9 mouse cellular contexts compared by ENCODE assay signal in genomic region chr8:110196678-110197077, GRCm38 (mm10). TPM values are rescaled to one million over a fixed set of nuclear protein-coding genes. Genes with fewer than 3 reads are reported as not detected.
DNase-seq lines count a peak whose midpoint lies in the region; ATAC-seq and TF ChIP-seq lines count a peak whose summit lies in the region.
"Had no signal": no experiment of that assay in that cellular context is flagged by ENCODE, and none has a peak within 500 bp of the region (broad histone marks: within the 10 kb centered on the region; RNA-seq: fewer than 3 reads in every experiment).

No protein-coding gene starts in this region.

- WGBS in heart, embryonic 10.5 days, result under 1% methylated on average over 5 of the region's 5 CpGs
- 4% methylated on average over 5 of the region's 5 CpGs for WGBS in heart, embryonic 11.5 days (ENCODE audit: insufficient replicate concordance)
- 2% methylated on average over 5 of the region's 5 CpGs for WGBS in lung, postnatal 0 days

- no peak overlapping the region for H3K4me2 ChIP-seq in heart, embryonic 11.5 days
- H3K4me2 ChIP-seq in lung, postnatal 0 days (replicated peaks; ENCODE audit: low read depth, low read length), result no peak overlapping the region
- H3K4me2 ChIP-seq: hindbrain, embryonic 15.5 days had no signal

- no peak for TF ChIP-seq POLR2A in MEL (IDR thresholded peaks at IDR 0.05; ENCODE audit: control insufficient read depth in 1 of 2, insufficient read depth in 1 of 2, low read depth in 1 of 2, low read length in 2 of 2, poor library complexity in 1 of 2)

- H3K9me3 ChIP-seq in heart, embryonic 10.5 days, result no peaks in the 10 kb centered on the region
- no peaks in the 10 kb centered on the region for H3K9me3 ChIP-seq in heart, embryonic 11.5 days (replicated peaks; ENCODE audit: control insufficient read depth, low read length)
- H3K9me3 ChIP-seq in MEL (replicated peaks; ENCODE audit: insufficient read depth, low read length), result no peaks in the 10 kb centered on the region
- no peaks in the 10 kb centered on the region for H3K9me3 ChIP-seq in lung, postnatal 0 days (ENCODE audit: low read length)
- H3K9me3 ChIP-seq: hindbrain, embryonic 15.5 days had no signal

- H3K4me3 ChIP-seq in heart, embryonic 10.5 days, result no peak overlapping the region
- H3K4me3 ChIP-seq in heart, embryonic 11.5 days (ENCODE audit: low read depth, low read length), result no peak overlapping the region
- H3K4me3 ChIP-seq in MEL (ENCODE audit: control insufficient read depth in 1 of 2, insufficient read depth in 1 of 2, low read depth in 2 of 2, low read length in 2 of 2), result no peak overlapping the region
- H3K4me3 ChIP-seq in lung, postnatal 0 days (ENCODE audit: low read depth, low read length), result no peak overlapping the region
- H3K4me3 ChIP-seq: hindbrain, embryonic 15.5 days had no signal

- H3K79me2 ChIP-seq in MEL (ENCODE audit: control insufficient read depth, insufficient read depth, low read length, poor library complexity), result no peaks in the 10 kb centered on the region

- ATAC-seq in heart, embryonic 11.5 days (replicated peaks; ENCODE audit: insufficient number of reproducible peaks, low FRiP score, low TSS enrichment), result no peak
- ATAC-seq in lung, postnatal 0 days, result peak; percentile 35; the same call in 1 of the 2 replicates
- no peak for ATAC-seq in megakaryocyte, adult 5-6 weeks (ENCODE audit: poor library complexity, severe bottlenecking)

- H3K27ac ChIP-seq in heart, embryonic 10.5 days, result no peak overlapping the region
- H3K27ac ChIP-seq in heart, embryonic 11.5 days (ENCODE audit: low read depth, low read length), result no peak overlapping the region
- no peak overlapping the region for H3K27ac ChIP-seq in MEL (ENCODE audit: control insufficient read depth, low read depth, low read length)
- H3K27ac ChIP-seq in lung, postnatal 0 days (ENCODE audit: low read length), result no peak overlapping the region
- H3K27ac ChIP-seq: hindbrain, embryonic 15.5 days had no signal

- no peaks in the 10 kb centered on the region for H3K36me3 ChIP-seq in heart, embryonic 10.5 days
- no peaks in the 10 kb centered on the region for H3K36me3 ChIP-seq in heart, embryonic 11.5 days (ENCODE audit: control insufficient read depth, insufficient read depth, low read length)
- no peaks in the 10 kb centered on the region for H3K36me3 ChIP-seq in MEL (ENCODE audit: control insufficient read depth in 1 of 2, insufficient read depth in 2 of 2, low read length in 2 of 2)
- no peaks in the 10 kb centered on the region for H3K36me3 ChIP-seq in lung, postnatal 0 days (ENCODE audit: insufficient read depth, low read length)
- H3K36me3 ChIP-seq: hindbrain, embryonic 15.5 days had no signal

- H3K27me3 ChIP-seq in heart, embryonic 10.5 days (ENCODE audit: insufficient read depth, poor library complexity, severe bottlenecking), result no peaks in the 10 kb centered on the region
- no peaks in the 10 kb centered on the region for H3K27me3 ChIP-seq in heart, embryonic 11.5 days (ENCODE audit: control insufficient read depth, insufficient read depth, low read length)
- H3K27me3 ChIP-seq in MEL (ENCODE audit: control insufficient read depth in 1 of 2, insufficient read depth in 2 of 2, low read length in 2 of 2), result no peaks in the 10 kb centered on the region
- no peaks in the 10 kb centered on the region for H3K27me3 ChIP-seq in lung, postnatal 0 days (replicated peaks; ENCODE audit: insufficient read depth, low read length)
- H3K27me3 ChIP-seq: hindbrain, embryonic 15.5 days had no signal

- peak; percentile 80 for DNase-seq in heart, embryonic 10.5 days (ENCODE audit: low spot score)
- peak; percentile 62 for DNase-seq in MEL (ENCODE audit: low read depth, low spot score)
- peak; percentile 59 for DNase-seq in embryo, embryonic 9.5 days (ENCODE audit: extremely low spot score)
- peak; percentile 80 for DNase-seq in lung, postnatal 0 days (ENCODE audit: low spot score)
- DNase-seq in urinary bladder, postnatal 36 days (ENCODE audit: low spot score in 2 of 2), result peak; percentile 20 to 21
- DNase-seq in T-cell, adult 2 months (ENCODE audit: low spot score), result no peak

- TF ChIP-seq RAD21 in MEL (IDR thresholded peaks at IDR 0.05; ENCODE audit: low read depth, low read length), result no peak

- no peak for TF ChIP-seq CTCF in MEL (IDR thresholded peaks at IDR 0.05 in 2 of 3, conservative IDR thresholded peaks at IDR 0.05 in 1 of 3; ENCODE audit: control insufficient read depth in 1 of 3, insufficient read depth in 1 of 3, low read depth in 2 of 3, low read length in 3 of 3, poor library complexity in 1 of 3, severe bottlenecking in 1 of 3)
- no peak for TF ChIP-seq CTCF in lung, postnatal 0 days (IDR thresholded peaks at IDR 0.05)

- no peak for TF ChIP-seq EP300 in MEL (IDR thresholded peaks at IDR 0.05; ENCODE audit: low read depth in 1 of 2, low read length in 2 of 2)
- TF ChIP-seq EP300 in lung, postnatal 0 days (IDR thresholded peaks at IDR 0.05), result no peak

- no peak overlapping the region for H3K9ac ChIP-seq in heart, embryonic 11.5 days (ENCODE audit: low read depth, low read length)
- no peak overlapping the region for H3K9ac ChIP-seq in MEL (ENCODE audit: control insufficient read depth, low read depth, low read length, poor library complexity, severe bottlenecking)
- no peak overlapping the region for H3K9ac ChIP-seq in lung, postnatal 0 days (replicated peaks; ENCODE audit: low read depth)
- H3K9ac ChIP-seq: hindbrain, embryonic 15.5 days had no signal

- no peaks in the 10 kb centered on the region for H3K4me1 ChIP-seq in heart, embryonic 10.5 days
- no peaks in the 10 kb centered on the region for H3K4me1 ChIP-seq in heart, embryonic 11.5 days (ENCODE audit: control insufficient read depth, insufficient read depth, low read length)
- H3K4me1 ChIP-seq in MEL (ENCODE audit: control insufficient read depth in 1 of 2, insufficient read depth in 2 of 2, low read length in 2 of 2), result no peaks in the 10 kb centered on the region
- no peaks in the 10 kb centered on the region for H3K4me1 ChIP-seq in lung, postnatal 0 days (ENCODE audit: insufficient read depth, low read depth, low read length)
- H3K4me1 ChIP-seq: hindbrain, embryonic 15.5 days had no signal

TF ChIP-seq in MEL, 35 proteins besides CTCF, POLR2A, EP300 and RAD21:
- no peak for TF ChIP-seq GATA1 (IDR thresholded peaks at IDR 0.05; ENCODE audit: low read depth, low read length)
- no peak for TF ChIP-seq ELF1 (IDR thresholded peaks at IDR 0.05; ENCODE audit: low read depth, low read length)
- TF ChIP-seq NELFE (IDR thresholded peaks at IDR 0.05; ENCODE audit: low read depth, low read length), result no peak
- no peak for TF ChIP-seq ZNF384 (IDR thresholded peaks at IDR 0.05; ENCODE audit: low read depth, low read length)
- no peak for TF ChIP-seq UBTF (IDR thresholded peaks at IDR 0.05; ENCODE audit: borderline replicate concordance, insufficient read depth, low read depth, low read length)
- no peak for TF ChIP-seq MYC (IDR thresholded peaks at IDR 0.05; ENCODE audit: low read depth, low read length)
- TF ChIP-seq USF1 (IDR thresholded peaks at IDR 0.05; ENCODE audit: low read depth, low read length), result no peak
- TF ChIP-seq MAZ (IDR thresholded peaks at IDR 0.05; ENCODE audit: low read depth, low read length), result no peak
- TF ChIP-seq E2F4 (IDR thresholded peaks at IDR 0.05; ENCODE audit: borderline replicate concordance, low read depth, low read length), result no peak
TF ChIP-seq in MEL: peak in this region for 0.

RNA-seq across cellular contexts. Expression of gene Cmtr2, which starts 18.8 kb away (rescaled TPM):
- polyA plus RNA-seq in heart, embryonic 10.5 days (2016; fragmentation: Nextera tagmentation; extraction: Ambion mirVana), result 6.4 and 7.6 TPM in 2 replicates
- 5.6 and 6.7 TPM in 2 replicates for polyA plus RNA-seq in heart, embryonic 11.5 days (2014; fragmentation: Nextera tagmentation; extraction: Ambion mirVana)
- 17.2 and 23.5 TPM in 2 replicates for total RNA-seq in MEL (2012; rRNA removed)
- 10 to 100 TPM in 1 of 2 experiments, not detected in 1; 11.6 TPM for polyA plus RNA-seq in MEL (2012; ENCODE audit: insufficient read depth in 1 of 2, insufficient read length in 2 of 2, low read depth in 1 of 2, low replicate concordance in 2 of 2, missing spikeins in 1 of 2)
- polyA plus RNA-seq in lung, postnatal 0 days (2015; fragmentation: Nextera tagmentation; extraction: Ambion mirVana), result 3.6 and 4.0 TPM in 2 replicates
- 3.4 and 6.0 TPM in 2 replicates for total RNA-seq in megakaryocyte, adult 5-6 weeks (2015)
- 3.3 and 4.4 TPM in 2 replicates for total RNA-seq in megakaryocyte, adult 5-6 weeks (2017)

RNA-seq across cellular contexts. Expression of gene Calb2, which starts 28.7 kb away (rescaled TPM):
- 0.48 and 1.5 TPM in 2 replicates for polyA plus RNA-seq in heart, embryonic 10.5 days (2016; fragmentation: Nextera tagmentation; extraction: Ambion mirVana)
- 2.8 and 2.9 TPM in 2 replicates for polyA plus RNA-seq in heart, embryonic 11.5 days (2014; fragmentation: Nextera tagmentation; extraction: Ambion mirVana)
- 0.10 and 0.12 TPM in 2 replicates for total RNA-seq in MEL (2012; rRNA removed)
- polyA plus RNA-seq in MEL (2012; ENCODE audit: insufficient read depth in 1 of 2, insufficient read length in 2 of 2, low read depth in 1 of 2, low replicate concordance in 2 of 2, missing spikeins in 1 of 2), result under 1 TPM in 1 of 2 experiments, not detected in 1; 0.82 TPM
- 0.53 and 1.1 TPM in 2 replicates for polyA plus RNA-seq in lung, postnatal 0 days (2015; fragmentation: Nextera tagmentation; extraction: Ambion mirVana)
- not detected in 2 replicates for total RNA-seq in megakaryocyte, adult 5-6 weeks (2015)
- not detected in 2 replicates for total RNA-seq in megakaryocyte, adult 5-6 weeks (2017)
